Mouse (Mus musculus): ENCODE measurements around the gene Khdrbs2. TPM values are rescaled to one million over a fixed set of nuclear protein-coding genes. Genes with fewer than 3 reads are reported as not detected.

Khdrbs2 gene
- polyA plus RNA-seq (2016; fragmentation: Nextera tagmentation; extraction: Ambion mirVana) = 1.8 and 2.5 TPM in 2 replicates

DNA sequence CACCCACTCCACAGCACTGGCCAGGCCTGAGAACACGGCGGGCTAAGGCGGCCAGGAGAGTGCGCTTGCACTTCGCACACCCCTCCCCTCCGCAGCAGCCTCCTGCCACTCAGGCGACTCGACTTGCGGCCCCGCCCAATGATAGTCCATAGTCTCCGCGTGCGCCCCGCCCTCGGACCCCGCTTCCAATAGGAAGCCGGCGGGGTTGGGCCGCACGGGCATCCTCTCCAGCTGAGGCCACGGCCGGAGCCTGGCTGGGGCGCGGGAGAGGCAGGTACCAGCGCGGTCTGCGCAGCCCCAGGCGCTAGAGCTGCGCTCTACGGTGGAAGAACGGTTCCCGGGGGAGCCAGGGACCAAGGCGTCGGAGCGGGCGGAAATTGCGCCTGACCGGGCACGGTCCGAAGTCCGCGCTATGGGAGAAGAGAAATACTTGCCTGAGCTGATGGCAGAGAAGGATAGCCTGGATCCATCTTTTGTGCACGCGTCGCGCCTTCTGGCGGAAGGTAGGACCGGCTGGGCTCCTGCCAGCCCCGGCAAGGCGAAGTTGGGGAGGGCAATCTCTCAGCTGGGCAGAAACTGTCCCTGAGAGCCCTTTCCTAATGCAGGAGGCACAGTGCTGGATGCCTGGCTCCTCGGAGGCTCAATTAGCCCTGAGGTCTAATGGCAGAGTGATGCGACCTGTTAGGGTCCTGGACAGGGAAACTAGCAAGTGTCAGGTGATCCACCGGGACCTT is at the start of gene Khdrbs2:
Gene Khdrbs2, plus strand, starts transcription at position 209 of the 734 bp plus-strand sequence.
- H3K27ac ChIP-seq = 0 out of 2 replicates have a peak within 1 kb of the TSS, but pooled peaks have one; percentile 22
- under 1% methylated on average over 53 of the region's 53 CpGs for WGBS
- DNase-seq (ENCODE audit: low spot score) = peak; percentile 89
- no peaks in the 10 kb centered on the region for H3K36me3 ChIP-seq
- no peaks in the 10 kb centered on the region for H3K9me3 ChIP-seq (replicated peaks)
- peaks cover 7% of the 10 kb centered on the region; the same call in 1 of the 2 replicates for H3K4me1 ChIP-seq
- peaks cover 22% of the 10 kb centered on the region for H3K27me3 ChIP-seq (ENCODE audit: low read depth, poor library complexity, severe bottlenecking)
- H3K4me3 ChIP-seq = peak within 1 kb of the TSS; percentile 56

DNA sequence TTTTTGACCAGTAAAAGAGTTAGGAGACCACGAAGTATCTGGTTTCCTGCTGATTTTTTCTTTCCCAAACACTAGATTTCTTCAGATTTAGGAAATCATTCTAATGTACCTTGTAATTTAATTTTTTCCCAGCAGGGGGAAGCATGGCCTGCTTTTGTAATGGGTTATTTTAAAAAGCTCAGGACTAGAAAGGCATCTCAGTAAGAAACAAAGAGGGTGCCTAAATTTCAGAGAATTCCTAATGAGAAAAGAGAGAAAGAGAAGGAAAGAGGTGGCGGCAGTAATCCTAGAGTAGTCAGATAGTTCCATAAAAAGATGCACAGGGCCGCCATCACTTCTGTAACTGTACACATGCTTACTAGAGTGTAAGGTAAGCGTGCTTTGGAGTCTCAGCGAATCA is 2.1 kb downstream of the Khdrbs2 start:
- WGBS = 67% methylated on average over 5 of the region's 5 CpGs
- peaks cover 7% of the 10 kb centered on the region; the same call in 1 of the 2 replicates for H3K4me1 ChIP-seq
- no peak for DNase-seq (ENCODE audit: low spot score)
- H3K9me3 ChIP-seq (replicated peaks) = no peaks in the 10 kb centered on the region
- H3K27me3 ChIP-seq (ENCODE audit: low read depth, poor library complexity, severe bottlenecking) = peaks cover 22% of the 10 kb centered on the region
- H3K4me3 ChIP-seq = no peak overlapping the region
- no peaks in the 10 kb centered on the region for H3K36me3 ChIP-seq
- H3K27ac ChIP-seq = no peak overlapping the region

DNA sequence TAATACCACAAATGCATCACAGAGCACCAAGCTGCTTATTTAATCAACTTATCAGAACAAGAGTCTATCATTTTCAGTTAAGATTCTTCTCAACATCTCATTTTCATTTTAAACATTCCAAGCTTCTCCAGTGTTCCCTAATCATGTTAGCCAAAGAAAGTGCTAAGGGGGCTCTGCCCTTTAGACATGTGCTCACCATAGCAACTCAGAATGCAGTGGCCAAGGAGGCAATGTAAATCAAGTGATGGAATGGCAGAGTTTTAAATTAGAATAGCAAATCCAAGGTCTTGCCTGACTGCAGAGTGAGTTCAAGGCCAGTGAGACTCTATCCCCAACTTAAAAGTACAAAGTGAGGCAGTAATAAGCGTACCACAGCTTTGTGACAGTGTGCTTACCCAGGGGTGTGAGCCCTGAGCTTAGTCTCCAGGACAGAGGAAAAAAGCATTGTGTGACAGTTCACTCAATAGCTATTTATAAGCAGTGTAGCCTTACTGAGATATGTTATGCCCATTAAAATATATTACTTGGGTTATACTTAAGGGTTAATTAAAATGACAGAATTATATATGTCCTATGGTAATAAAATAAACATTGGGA is 27.2 kb downstream of the Khdrbs2 start:
- no peak for DNase-seq (ENCODE audit: low spot score)
- Histone ChIP-seq H3K36me3 (no peaks in the 10 kb centered on the region), H3K9me3 (replicated peaks) (no peaks in the 10 kb centered on the region), H3K27me3 (ENCODE audit: low read depth, poor library complexity, severe bottlenecking) (no peaks in the 10 kb centered on the region), H3K27ac (no peak overlapping the region), H3K4me3 (no peak overlapping the region), H3K4me1 (no peaks in the 10 kb centered on the region)
- 83% methylated on average over 1 of the region's 1 CpGs for WGBS

DNA sequence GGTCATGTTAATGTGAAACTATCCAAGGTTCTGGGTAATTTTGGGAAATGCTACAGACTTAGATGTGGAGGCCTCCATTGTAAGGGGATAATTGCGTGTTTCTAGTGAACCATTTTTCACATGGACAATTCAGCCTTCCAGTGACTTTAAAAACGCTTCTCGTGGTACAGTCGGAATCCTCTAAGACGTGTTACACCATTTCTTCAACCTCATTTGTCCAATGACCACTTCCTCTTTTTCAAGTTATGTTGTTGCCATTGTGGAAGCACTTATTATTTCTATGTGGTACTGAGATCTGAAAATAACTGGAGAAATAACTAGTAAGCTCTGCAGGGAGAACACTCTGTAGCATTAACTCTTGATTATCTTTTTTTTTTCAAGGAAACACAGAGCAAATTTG is 75.9 kb downstream of the Khdrbs2 start:
- Histone ChIP-seq H3K4me3 (no peak overlapping the region), H3K36me3 (no peaks in the 10 kb centered on the region), H3K4me1 (no peaks in the 10 kb centered on the region), H3K9me3 (replicated peaks) (no peaks in the 10 kb centered on the region), H3K27ac (no peak overlapping the region), H3K27me3 (ENCODE audit: low read depth, poor library complexity, severe bottlenecking) (no peaks in the 10 kb centered on the region)
- DNase-seq (ENCODE audit: low spot score) = no peak
- 91% methylated on average over 5 of the region's 5 CpGs for WGBS

DNA sequence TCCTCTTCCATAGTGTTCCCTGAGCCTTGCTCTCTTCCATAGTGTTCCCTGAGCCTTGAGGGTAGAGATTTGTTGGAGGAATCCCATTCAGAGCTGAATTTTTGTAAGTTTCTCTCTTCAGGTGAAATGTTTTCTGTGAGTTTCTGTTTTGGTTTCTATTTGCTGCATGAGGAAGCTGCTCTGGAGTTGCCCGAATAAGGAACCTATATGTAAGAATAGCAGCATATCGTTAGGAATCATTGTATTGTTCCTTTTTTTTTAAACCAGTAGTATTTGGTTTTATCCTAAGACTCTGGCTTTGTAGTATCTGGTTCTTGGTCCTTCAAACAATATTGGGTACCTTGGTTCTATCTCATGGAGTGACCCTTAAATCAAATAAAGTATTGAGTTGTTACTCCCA is 77.1 kb downstream of the Khdrbs2 start:
- Histone ChIP-seq H3K27me3 (ENCODE audit: low read depth, poor library complexity, severe bottlenecking) (no peaks in the 10 kb centered on the region), H3K27ac (no peak overlapping the region), H3K4me1 (no peaks in the 10 kb centered on the region), H3K4me3 (no peak overlapping the region), H3K36me3 (no peaks in the 10 kb centered on the region), H3K9me3 (replicated peaks) (no peaks in the 10 kb centered on the region)
- DNase-seq (ENCODE audit: low spot score) = no peak
- 86% methylated on average over 2 of the region's 2 CpGs for WGBS

DNA sequence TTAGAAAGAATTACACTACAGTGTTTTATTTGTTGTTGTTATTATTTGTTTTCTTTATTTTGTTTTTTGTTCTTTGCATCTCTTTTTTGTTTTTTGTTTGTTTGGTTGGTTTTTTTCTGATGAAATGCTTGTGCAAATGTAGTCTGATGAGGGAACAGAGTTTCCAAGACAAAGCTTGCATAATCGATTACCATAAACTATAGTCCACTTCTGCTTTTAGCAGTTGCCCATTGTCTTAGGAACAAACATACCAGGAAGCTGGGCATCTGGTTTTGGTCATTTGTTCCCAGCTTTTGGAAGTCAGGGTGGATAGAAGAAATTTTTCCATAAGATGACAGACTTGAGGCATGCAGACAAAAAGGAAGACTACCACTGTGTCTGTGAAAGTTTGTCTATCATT is 77.8 kb downstream of the Khdrbs2 start:
- no peak for DNase-seq (ENCODE audit: low spot score)
- H3K27me3 ChIP-seq (ENCODE audit: low read depth, poor library complexity, severe bottlenecking) = no peaks in the 10 kb centered on the region
- no peaks in the 10 kb centered on the region for H3K4me1 ChIP-seq
- no peak overlapping the region for H3K27ac ChIP-seq
- no peak overlapping the region for H3K4me3 ChIP-seq
- WGBS = 90% methylated on average over 1 of the region's 1 CpGs
- no peaks in the 10 kb centered on the region for H3K36me3 ChIP-seq
- no peaks in the 10 kb centered on the region for H3K9me3 ChIP-seq (replicated peaks)

DNA sequence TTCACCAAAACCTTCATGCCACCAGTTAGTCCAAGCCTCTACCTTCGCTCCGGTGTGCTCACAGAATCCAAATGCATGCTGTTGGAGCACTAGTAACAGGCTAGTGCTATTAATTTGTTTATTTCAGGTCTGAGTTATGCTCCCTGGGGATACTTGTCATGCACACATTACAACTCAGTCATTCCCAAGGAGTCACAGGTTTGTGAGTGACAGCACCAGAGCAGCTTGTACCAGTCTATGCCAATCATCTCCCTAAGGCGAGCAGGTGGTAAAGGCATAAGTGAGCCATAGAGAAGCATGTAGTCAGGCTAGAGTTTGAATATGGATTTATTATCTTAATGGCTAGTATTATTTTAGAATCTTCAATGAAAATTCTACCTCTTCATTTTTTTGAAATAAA is 86.4 kb downstream of the Khdrbs2 start:
- Histone ChIP-seq H3K27ac (no peak overlapping the region), H3K27me3 (ENCODE audit: low read depth, poor library complexity, severe bottlenecking) (no peaks in the 10 kb centered on the region), H3K36me3 (no peaks in the 10 kb centered on the region), H3K9me3 (replicated peaks) (no peaks in the 10 kb centered on the region), H3K4me1 (no peaks in the 10 kb centered on the region), H3K4me3 (no peak overlapping the region)
- 93% methylated on average over 3 of the region's 3 CpGs for WGBS
- DNase-seq (ENCODE audit: low spot score) = no peak

DNA sequence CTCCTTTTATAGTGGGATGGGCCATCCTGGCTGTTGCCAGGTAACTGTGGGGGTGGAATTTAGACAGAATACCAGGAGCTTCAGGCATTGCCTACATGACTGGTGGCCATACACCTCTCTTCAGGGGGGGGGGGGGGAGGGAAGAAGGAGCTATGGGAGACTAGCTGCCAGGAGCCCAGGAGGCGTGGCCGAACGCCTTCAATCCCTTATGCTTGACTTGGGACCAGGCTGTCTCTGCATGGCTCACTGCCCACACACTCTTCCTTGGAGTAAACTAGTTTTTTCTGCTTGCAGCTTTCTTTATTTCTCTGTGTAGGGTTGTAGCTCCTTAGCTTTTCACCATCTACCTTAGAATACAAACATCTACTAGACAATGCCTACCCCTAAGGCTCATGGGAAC is 98.0 kb downstream of the Khdrbs2 start:
- Histone ChIP-seq H3K9me3 (replicated peaks) (no peaks in the 10 kb centered on the region), H3K4me3 (no peak overlapping the region), H3K36me3 (no peaks in the 10 kb centered on the region), H3K4me1 (no peaks in the 10 kb centered on the region), H3K27ac (no peak overlapping the region), H3K27me3 (ENCODE audit: low read depth, poor library complexity, severe bottlenecking) (no peaks in the 10 kb centered on the region)
- no peak for DNase-seq (ENCODE audit: low spot score)
- WGBS = 93% methylated on average over 3 of the region's 3 CpGs

DNA sequence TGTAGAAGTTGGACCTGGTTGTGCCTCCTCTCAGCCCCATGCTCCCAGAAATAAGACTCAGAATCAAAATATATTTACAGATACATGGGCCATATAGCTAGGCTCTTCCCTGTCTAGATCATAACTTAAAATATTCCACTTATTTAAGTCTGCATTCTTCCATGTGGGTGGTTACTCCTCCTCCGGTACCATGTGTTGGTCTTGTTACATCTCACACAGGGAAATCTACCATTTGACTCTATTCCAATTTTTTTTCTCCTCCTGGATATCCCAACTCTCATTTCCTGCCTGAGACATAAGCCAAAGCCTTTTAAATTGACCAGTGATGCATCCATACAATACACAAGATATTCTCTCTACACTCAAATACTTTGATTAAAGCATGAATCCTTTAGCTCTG is 122.2 kb downstream of the Khdrbs2 start:
- H3K27me3 ChIP-seq (ENCODE audit: low read depth, poor library complexity, severe bottlenecking) = no peaks in the 10 kb centered on the region
- H3K4me3 ChIP-seq = no peak overlapping the region
- no peaks in the 10 kb centered on the region for H3K9me3 ChIP-seq (replicated peaks)
- H3K36me3 ChIP-seq = no peaks in the 10 kb centered on the region
- DNase-seq (ENCODE audit: low spot score) = no peak
- H3K4me1 ChIP-seq = no peaks in the 10 kb centered on the region
- H3K27ac ChIP-seq = no peak overlapping the region
- WGBS = 100% methylated on average over 1 of the region's 1 CpGs

DNA sequence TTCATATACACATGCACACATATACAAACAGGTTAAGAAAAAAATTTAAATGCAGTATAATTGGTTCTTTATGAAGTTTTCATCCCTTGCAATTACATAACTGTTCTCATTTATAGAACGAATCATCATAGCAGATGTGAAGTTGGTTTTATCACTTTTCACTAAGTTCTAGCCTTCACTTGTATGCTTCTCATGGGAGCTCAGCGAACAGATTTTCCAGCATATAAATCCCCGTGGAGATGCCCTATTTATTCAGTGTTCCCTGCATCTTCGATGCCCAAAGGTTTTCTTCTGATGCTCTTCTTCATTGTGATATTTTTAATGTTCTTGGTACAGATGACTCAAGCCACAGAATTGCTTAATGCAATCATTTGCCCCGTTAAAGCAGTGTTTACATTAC is 128.9 kb downstream of the Khdrbs2 start:
- Histone ChIP-seq H3K27ac (no peak overlapping the region), H3K4me3 (no peak overlapping the region), H3K36me3 (no peaks in the 10 kb centered on the region), H3K27me3 (ENCODE audit: low read depth, poor library complexity, severe bottlenecking) (no peaks in the 10 kb centered on the region), H3K4me1 (no peaks in the 10 kb centered on the region), H3K9me3 (replicated peaks) (no peaks in the 10 kb centered on the region)
- 76% methylated on average over 5 of the region's 5 CpGs for WGBS
- DNase-seq (ENCODE audit: low spot score) = no peak

DNA sequence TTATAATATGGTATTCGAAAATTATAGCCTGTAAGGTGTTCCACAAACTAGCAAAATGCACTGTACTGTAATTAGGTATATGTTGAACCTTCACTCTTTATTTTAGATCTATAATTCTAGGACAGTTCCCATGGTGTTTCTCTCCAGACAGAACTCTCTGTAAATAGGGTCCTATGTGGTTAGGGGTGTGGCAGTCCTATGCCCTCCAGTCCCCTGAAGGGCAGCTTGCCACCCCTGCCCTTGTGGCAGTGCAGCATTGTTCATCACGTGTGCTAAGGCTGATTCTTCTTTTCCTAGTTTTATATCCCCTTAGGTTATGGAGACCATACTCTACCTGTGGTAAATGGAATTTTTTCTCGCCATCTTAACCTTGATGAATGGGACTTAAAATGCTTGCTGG is 136.6 kb downstream of the Khdrbs2 start:
- WGBS = 62% methylated on average over 3 of the region's 3 CpGs
- Histone ChIP-seq H3K4me3 (no peak overlapping the region), H3K36me3 (no peaks in the 10 kb centered on the region), H3K27me3 (ENCODE audit: low read depth, poor library complexity, severe bottlenecking) (no peaks in the 10 kb centered on the region), H3K4me1 (no peaks in the 10 kb centered on the region), H3K9me3 (replicated peaks) (no peaks in the 10 kb centered on the region), H3K27ac (no peak overlapping the region)
- no peak for DNase-seq (ENCODE audit: low spot score)

DNA sequence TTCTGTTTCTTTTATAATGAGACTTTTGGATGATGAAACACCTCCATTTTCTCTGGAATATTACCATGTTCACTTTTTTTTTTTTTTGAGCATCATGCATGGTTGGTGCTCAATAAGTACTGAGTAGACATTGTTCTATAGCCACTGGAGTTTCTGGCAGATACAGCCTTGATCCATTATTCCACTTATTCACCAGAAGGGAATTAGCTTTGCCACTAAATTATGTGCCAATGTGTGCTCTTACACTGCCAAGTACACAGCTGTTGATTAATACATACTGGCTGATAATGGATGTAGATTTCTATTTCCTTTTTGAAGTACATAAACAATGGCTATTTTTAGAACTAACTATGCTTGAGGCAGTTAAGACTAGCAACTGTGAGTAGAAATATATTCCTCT is 137.1 kb downstream of the Khdrbs2 start:
- no peak for DNase-seq (ENCODE audit: low spot score)
- no peaks in the 10 kb centered on the region for H3K27me3 ChIP-seq (ENCODE audit: low read depth, poor library complexity, severe bottlenecking)
- H3K36me3 ChIP-seq = no peaks in the 10 kb centered on the region
- no peak overlapping the region for H3K4me3 ChIP-seq
- no peaks in the 10 kb centered on the region for H3K9me3 ChIP-seq (replicated peaks)
- no peaks in the 10 kb centered on the region for H3K4me1 ChIP-seq
- no peak overlapping the region for H3K27ac ChIP-seq

DNA sequence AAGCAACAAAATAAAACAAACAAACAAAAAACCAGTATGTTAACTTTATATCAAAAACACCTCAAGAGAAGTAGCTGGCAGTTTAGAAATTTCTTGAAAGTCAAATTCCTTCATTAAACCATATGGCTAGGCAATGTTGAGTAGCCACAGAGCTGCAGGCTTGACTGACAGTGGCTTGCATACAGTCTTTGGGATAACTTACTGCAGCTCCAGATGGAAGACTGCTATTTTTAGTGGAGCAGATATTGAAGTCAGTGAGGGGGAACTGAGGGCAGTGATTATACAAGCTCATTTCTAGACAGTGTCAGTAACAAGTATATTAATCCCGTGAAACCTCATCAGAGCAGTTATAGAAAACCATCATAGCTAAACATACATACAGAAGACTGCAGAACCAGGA is 166.6 kb downstream of the Khdrbs2 start:
- Histone ChIP-seq H3K27me3 (ENCODE audit: low read depth, poor library complexity, severe bottlenecking) (no peaks in the 10 kb centered on the region), H3K4me1 (no peaks in the 10 kb centered on the region), H3K4me3 (no peak overlapping the region), H3K27ac (no peak overlapping the region), H3K9me3 (replicated peaks) (no peaks in the 10 kb centered on the region), H3K36me3 (no peaks in the 10 kb centered on the region)
- DNase-seq (ENCODE audit: low spot score) = no peak
- WGBS = 97% methylated on average over 1 of the region's 1 CpGs

All from limb, embryonic 10.5 days (tissue).